Mouse (Mus musculus): ENCODE results near the gene Retreg1.

The Retreg1 gene

GRCm38 (mm10) chr15:25891556-25891955 lies 48.6 kb downstream of the Retreg1 start:
- H3K4me1 ChIP-seq (replicated peaks; ENCODE audit: low read depth, low read length): peaks cover 11% of the 10 kb centered on the region
- no peak for TF ChIP-seq NANOG (IDR thresholded peaks at IDR 0.05; ENCODE audit: borderline replicate concordance, low read length)
- no peak for TF ChIP-seq POU5F1 (IDR thresholded peaks at IDR 0.05; ENCODE audit: borderline replicate concordance, low read length)
- no peak for TF ChIP-seq CTCF (conservative IDR thresholded peaks at IDR 0.05; ENCODE audit: low read length)
- H3K27me3 ChIP-seq (ENCODE audit: insufficient read depth, low read length): no peaks in the 10 kb centered on the region
- no peaks in the 10 kb centered on the region for H3K36me3 ChIP-seq (ENCODE audit: insufficient read depth, low read length)
- H3K4me3 ChIP-seq (replicated peaks; ENCODE audit: low read length): no peak overlapping the region
- no peaks in the 10 kb centered on the region for H3K9me3 ChIP-seq (ENCODE audit: low read length)

GRCm38 (mm10) chr15:25893327-25893726 lies 50.3 kb downstream of the Retreg1 start:
- Histone ChIP-seq H3K4me3 (replicated peaks; ENCODE audit: low read length) (no peak overlapping the region), H3K27me3 (ENCODE audit: insufficient read depth, low read length) (no peaks in the 10 kb centered on the region), H3K4me1 (replicated peaks; ENCODE audit: low read depth, low read length) (peaks cover 11% of the 10 kb centered on the region), H3K36me3 (ENCODE audit: insufficient read depth, low read length) (no peaks in the 10 kb centered on the region), H3K9me3 (ENCODE audit: low read length) (no peaks in the 10 kb centered on the region)
- TF ChIP-seq POU5F1 (IDR thresholded peaks at IDR 0.05; ENCODE audit: borderline replicate concordance, low read length) (no peak), CTCF (conservative IDR thresholded peaks at IDR 0.05; ENCODE audit: low read length) (no peak), NANOG (IDR thresholded peaks at IDR 0.05; ENCODE audit: borderline replicate concordance, low read length) (no peak)

- H3K4me1 ChIP-seq (replicated peaks; ENCODE audit: low read depth, low read length): peaks cover 2% of the 10 kb centered on the region
- TF ChIP-seq NANOG (IDR thresholded peaks at IDR 0.05; ENCODE audit: borderline replicate concordance, low read length) (no peak), POU5F1 (IDR thresholded peaks at IDR 0.05; ENCODE audit: borderline replicate concordance, low read length) (no peak), CTCF (conservative IDR thresholded peaks at IDR 0.05; ENCODE audit: low read length) (no peak)
- H3K4me3 ChIP-seq (replicated peaks; ENCODE audit: low read length): no peak overlapping the region
Observed at GRCm38 (mm10) chr15:25896783-25897182, 53.8 kb downstream of the Retreg1 start.

GRCm38 (mm10) chr15:25897617-25898016 lies 54.6 kb downstream of the Retreg1 start:
- no peaks in the 10 kb centered on the region for H3K27me3 ChIP-seq (ENCODE audit: insufficient read depth, low read length)
- H3K9me3 ChIP-seq (ENCODE audit: low read length): no peaks in the 10 kb centered on the region
- H3K4me3 ChIP-seq (replicated peaks; ENCODE audit: low read length): no peak overlapping the region
- peaks cover 7% of the 10 kb centered on the region for H3K4me1 ChIP-seq (replicated peaks; ENCODE audit: low read depth, low read length)
- TF ChIP-seq CTCF (conservative IDR thresholded peaks at IDR 0.05; ENCODE audit: low read length): no peak
- TF ChIP-seq POU5F1 (IDR thresholded peaks at IDR 0.05; ENCODE audit: borderline replicate concordance, low read length): no peak
- no peak for TF ChIP-seq NANOG (IDR thresholded peaks at IDR 0.05; ENCODE audit: borderline replicate concordance, low read length)
- no peaks in the 10 kb centered on the region for H3K36me3 ChIP-seq (ENCODE audit: insufficient read depth, low read length)

More at GRCm38 (mm10) chr15:25896783-25897182, 53.8 kb downstream of the Retreg1 start:
- no peaks in the 10 kb centered on the region for H3K9me3 ChIP-seq (ENCODE audit: low read length)
- H3K27me3 ChIP-seq (ENCODE audit: insufficient read depth, low read length): no peaks in the 10 kb centered on the region
- no peaks in the 10 kb centered on the region for H3K36me3 ChIP-seq (ENCODE audit: insufficient read depth, low read length)

GRCm38 (mm10) chr15:25899021-25899420 lies 56.0 kb downstream of the Retreg1 start:
- Histone ChIP-seq H3K4me1 (replicated peaks; ENCODE audit: low read depth, low read length) (peaks cover 20% of the 10 kb centered on the region), H3K36me3 (ENCODE audit: insufficient read depth, low read length) (no peaks in the 10 kb centered on the region), H3K4me3 (replicated peaks; ENCODE audit: low read length) (no peak overlapping the region), H3K9me3 (ENCODE audit: low read length) (no peaks in the 10 kb centered on the region), H3K27me3 (ENCODE audit: insufficient read depth, low read length) (no peaks in the 10 kb centered on the region)
- no peak for TF ChIP-seq POU5F1 (IDR thresholded peaks at IDR 0.05; ENCODE audit: borderline replicate concordance, low read length)
- no peak for TF ChIP-seq CTCF (conservative IDR thresholded peaks at IDR 0.05; ENCODE audit: low read length)
- no peak for TF ChIP-seq NANOG (IDR thresholded peaks at IDR 0.05; ENCODE audit: borderline replicate concordance, low read length)

DNA sequence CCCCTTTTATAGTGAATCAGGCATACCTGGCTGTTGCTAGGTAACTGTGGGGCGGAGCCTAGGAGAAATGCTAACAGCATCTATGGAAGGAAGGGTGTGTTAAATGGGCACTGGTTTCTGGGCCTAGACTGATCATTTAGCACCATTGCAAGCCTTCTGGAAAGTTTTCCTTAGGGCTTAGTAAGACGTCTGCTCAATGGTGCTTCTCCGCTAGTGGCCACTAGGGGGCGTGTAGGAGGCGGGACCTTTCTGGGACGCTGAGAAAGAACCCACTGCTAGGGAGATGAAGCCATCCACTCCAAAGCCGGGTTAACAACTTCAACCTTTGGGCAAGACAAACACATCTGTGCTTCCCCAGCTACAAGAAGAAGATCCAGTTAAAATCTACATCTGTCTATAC lies 57.6 kb downstream of the Retreg1 start:
- TF ChIP-seq NANOG (IDR thresholded peaks at IDR 0.05; ENCODE audit: borderline replicate concordance, low read length) (no peak), POU5F1 (IDR thresholded peaks at IDR 0.05; ENCODE audit: borderline replicate concordance, low read length) (no peak), CTCF (conservative IDR thresholded peaks at IDR 0.05; ENCODE audit: low read length) (peak; percentile 91)
- Histone ChIP-seq H3K36me3 (ENCODE audit: insufficient read depth, low read length) (no peaks in the 10 kb centered on the region), H3K4me1 (replicated peaks; ENCODE audit: low read depth, low read length) (peaks cover 28% of the 10 kb centered on the region), H3K4me3 (replicated peaks; ENCODE audit: low read length) (no peak overlapping the region), H3K9me3 (ENCODE audit: low read length) (no peaks in the 10 kb centered on the region), H3K27me3 (ENCODE audit: insufficient read depth, low read length) (no peaks in the 10 kb centered on the region)

DNA sequence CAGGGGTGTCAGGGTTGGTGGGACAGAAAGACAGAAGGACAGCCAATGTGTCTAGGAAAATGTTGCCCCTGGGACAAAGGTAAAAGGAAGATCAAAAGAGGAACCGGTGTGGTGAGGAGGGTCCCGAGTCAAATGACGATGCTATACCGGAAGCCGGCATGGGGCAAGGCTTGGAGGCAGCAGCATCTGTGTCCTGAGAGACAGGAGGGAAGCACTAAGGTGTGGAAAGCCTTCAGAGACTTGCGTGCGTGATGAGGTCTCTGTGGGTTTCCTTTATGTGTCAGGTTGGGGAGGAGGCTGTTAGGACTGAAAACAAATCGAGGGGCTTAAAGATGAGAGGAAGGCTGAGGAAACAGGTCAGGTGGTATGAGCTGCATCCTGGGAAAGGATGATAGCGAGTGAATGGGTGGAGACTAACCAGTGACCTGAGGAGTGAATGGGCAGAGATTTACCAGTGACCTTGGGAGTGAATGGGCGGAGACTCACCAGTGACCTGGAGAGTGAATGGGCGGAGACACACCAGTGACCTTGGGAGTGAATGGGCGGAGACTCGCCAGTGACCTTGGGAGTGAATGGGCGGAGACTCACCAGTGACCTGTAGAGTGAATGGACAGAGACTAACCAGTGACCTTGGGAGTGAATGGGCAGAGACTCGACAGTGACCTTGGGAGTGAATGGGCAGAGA lies 60.1 kb downstream of the Retreg1 start:
- peak overlapping the region; percentile 21; the same call in 1 of the 2 replicates for H3K4me3 ChIP-seq (replicated peaks; ENCODE audit: low read length)
- H3K9me3 ChIP-seq (ENCODE audit: low read length): no peaks in the 10 kb centered on the region
- TF ChIP-seq NANOG (IDR thresholded peaks at IDR 0.05; ENCODE audit: borderline replicate concordance, low read length): peak; percentile 58; the same call in 1 of the 2 replicates
- no peak for TF ChIP-seq POU5F1 (IDR thresholded peaks at IDR 0.05; ENCODE audit: borderline replicate concordance, low read length)
- no peak for TF ChIP-seq CTCF (conservative IDR thresholded peaks at IDR 0.05; ENCODE audit: low read length)
- H3K36me3 ChIP-seq (ENCODE audit: insufficient read depth, low read length): no peaks in the 10 kb centered on the region
- peaks cover 28% of the 10 kb centered on the region for H3K4me1 ChIP-seq (replicated peaks; ENCODE audit: low read depth, low read length)
- H3K27me3 ChIP-seq (ENCODE audit: insufficient read depth, low read length): no peaks in the 10 kb centered on the region

DNA sequence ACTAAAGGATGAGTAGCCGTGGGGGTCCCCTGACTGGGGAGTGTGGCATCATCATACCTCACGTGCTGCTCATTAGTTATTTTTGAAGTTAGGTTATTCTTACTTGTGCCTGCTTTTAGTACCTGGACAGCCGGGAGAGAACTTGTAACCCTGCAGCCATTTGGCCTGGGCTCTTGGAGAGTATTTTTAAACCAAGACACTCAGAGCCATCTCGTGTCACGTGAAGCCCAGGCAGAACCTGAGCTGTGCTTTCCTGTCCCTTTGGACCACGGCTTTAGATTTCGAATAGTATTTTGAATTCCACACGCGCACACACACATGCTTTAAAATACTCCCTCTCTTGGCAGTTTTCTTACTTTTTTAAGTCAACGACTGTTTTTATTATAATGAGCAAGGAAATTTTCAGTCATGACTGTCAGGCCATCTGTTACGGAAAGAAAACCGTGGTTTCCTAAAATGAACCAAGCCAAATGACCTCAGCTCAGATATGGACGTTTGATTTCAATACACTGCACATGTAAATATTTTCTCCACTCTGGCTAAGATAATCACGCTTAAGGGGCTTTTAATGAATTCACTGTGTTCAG lies 61.5 kb downstream of the Retreg1 start:
- Histone ChIP-seq H3K36me3 (ENCODE audit: insufficient read depth, low read length) (no peaks in the 10 kb centered on the region), H3K9me3 (ENCODE audit: low read length) (no peaks in the 10 kb centered on the region), H3K4me1 (replicated peaks; ENCODE audit: low read depth, low read length) (peaks cover 28% of the 10 kb centered on the region), H3K4me3 (replicated peaks; ENCODE audit: low read length) (no peak overlapping the region), H3K27me3 (ENCODE audit: insufficient read depth, low read length) (no peaks in the 10 kb centered on the region)
- TF ChIP-seq NANOG (IDR thresholded peaks at IDR 0.05; ENCODE audit: borderline replicate concordance, low read length) (no peak), CTCF (conservative IDR thresholded peaks at IDR 0.05; ENCODE audit: low read length) (no peak), POU5F1 (IDR thresholded peaks at IDR 0.05; ENCODE audit: borderline replicate concordance, low read length) (no peak)

Data from E14TG2a.4 (cell line).